Mouse (Mus musculus): ENCODE measurements around the gene Dnajb5. TPM values are rescaled to one million over a fixed set of nuclear protein-coding genes. Genes with fewer than 3 reads are reported as not detected.
A peak's percentile ranks its signal among the peaks of the same experiment; 100 is the strongest.

Dnajb5 gene
- polyA plus RNA-seq, 2 experiments, result 7.4 to 16.9 TPM

GRCm38 (mm10) chr4:42952563-42952962, 2.9 kb downstream of the Dnajb5 start:
- no peak overlapping the region for H3K27ac ChIP-seq (replicated peaks; ENCODE audit: low read depth, low read length)
- no peak for TF ChIP-seq POLR2A (IDR thresholded peaks at IDR 0.05; ENCODE audit: borderline replicate concordance, extremely low read depth, insufficient read depth, insufficient read length)
- no peak for DNase-seq (ENCODE audit: low spot score)
- peaks cover 13% of the 10 kb centered on the region; the same call in 1 of the 2 replicates for H3K36me3 ChIP-seq (ENCODE audit: control insufficient read depth, insufficient read depth, low read length)
- 84% methylated on average over 7 of the region's 7 CpGs for WGBS
- H3K4me1 ChIP-seq (ENCODE audit: control insufficient read depth, insufficient read depth, low read length), result peaks cover 9% of the 10 kb centered on the region
- ATAC-seq (ENCODE audit: low FRiP score, low read depth), result no peak
- H3K4me2 ChIP-seq (replicated peaks; ENCODE audit: low read depth, low read length, severe bottlenecking), result no peak overlapping the region
- peaks cover 4% of the 10 kb centered on the region; the same call in 1 of the 2 replicates for H3K27me3 ChIP-seq (ENCODE audit: control insufficient read depth, insufficient read depth, low read length)
- H3K9me3 ChIP-seq (ENCODE audit: control insufficient read depth, low read length), result no peaks in the 10 kb centered on the region
- H3K9ac ChIP-seq (ENCODE audit: low read depth, low read length, severe bottlenecking), result no peak overlapping the region
- no peak overlapping the region for H3K4me3 ChIP-seq (replicated peaks; ENCODE audit: low read length)

GRCm38 (mm10) chr4:42953435-42954094, 4.0 kb downstream of the Dnajb5 start:
- no peak overlapping the region for H3K4me3 ChIP-seq (replicated peaks; ENCODE audit: low read length)
- peaks cover 18% of the 10 kb centered on the region; the same call in 1 of the 2 replicates for H3K36me3 ChIP-seq (ENCODE audit: control insufficient read depth, insufficient read depth, low read length)
- H3K4me2 ChIP-seq (replicated peaks; ENCODE audit: low read depth, low read length, severe bottlenecking), result 0 out of 2 replicates have a peak overlapping the region, but pooled peaks have one; percentile 7
- DNase-seq (ENCODE audit: low spot score) (peak; percentile 47), ATAC-seq (ENCODE audit: low FRiP score, low read depth) (no peak)
- 26% methylated on average over 10 of the region's 10 CpGs for WGBS
- no peak for TF ChIP-seq POLR2A (IDR thresholded peaks at IDR 0.05; ENCODE audit: borderline replicate concordance, extremely low read depth, insufficient read depth, insufficient read length)
- H3K9ac ChIP-seq (ENCODE audit: low read depth, low read length, severe bottlenecking), result no peak overlapping the region
- H3K27me3 ChIP-seq (ENCODE audit: control insufficient read depth, insufficient read depth, low read length), result no peaks in the 10 kb centered on the region
- H3K4me1 ChIP-seq (ENCODE audit: control insufficient read depth, insufficient read depth, low read length), result peaks cover 9% of the 10 kb centered on the region
- H3K9me3 ChIP-seq (ENCODE audit: control insufficient read depth, low read length), result no peaks in the 10 kb centered on the region
- peak overlapping the region; percentile 38; the same call in 1 of the 2 replicates for H3K27ac ChIP-seq (replicated peaks; ENCODE audit: low read depth, low read length)

- no peak for TF ChIP-seq POLR2A (IDR thresholded peaks at IDR 0.05; ENCODE audit: borderline replicate concordance, extremely low read depth, insufficient read depth, insufficient read length)
- 14% methylated on average over 10 of the region's 10 CpGs for WGBS
- Histone ChIP-seq H3K36me3 (ENCODE audit: control insufficient read depth, insufficient read depth, low read length) (peaks cover 18% of the 10 kb centered on the region; the same call in 1 of the 2 replicates), H3K4me2 (replicated peaks; ENCODE audit: low read depth, low read length, severe bottlenecking) (no peak overlapping the region), H3K4me3 (replicated peaks; ENCODE audit: low read length) (no peak overlapping the region), H3K4me1 (ENCODE audit: control insufficient read depth, insufficient read depth, low read length) (peaks cover 6% of the 10 kb centered on the region), H3K27ac (replicated peaks; ENCODE audit: low read depth, low read length) (no peak overlapping the region), H3K9me3 (ENCODE audit: control insufficient read depth, low read length) (no peaks in the 10 kb centered on the region), H3K27me3 (ENCODE audit: control insufficient read depth, insufficient read depth, low read length) (no peaks in the 10 kb centered on the region), H3K9ac (ENCODE audit: low read depth, low read length, severe bottlenecking) (no peak overlapping the region)
- DNase-seq (ENCODE audit: low spot score), result peak; percentile 85
- no peak for ATAC-seq (ENCODE audit: low FRiP score, low read depth)
These were observed 4.7 kb downstream of the Dnajb5 start for GRCm38 (mm10) chr4:42954297-42954696.

- Histone ChIP-seq H3K4me1 (ENCODE audit: control insufficient read depth, insufficient read depth, low read length) (peaks cover 6% of the 10 kb centered on the region), H3K9me3 (ENCODE audit: control insufficient read depth, low read length) (no peaks in the 10 kb centered on the region), H3K36me3 (ENCODE audit: control insufficient read depth, insufficient read depth, low read length) (peaks cover 18% of the 10 kb centered on the region; the same call in 1 of the 2 replicates), H3K27ac (replicated peaks; ENCODE audit: low read depth, low read length) (no peak overlapping the region), H3K27me3 (ENCODE audit: control insufficient read depth, insufficient read depth, low read length) (no peaks in the 10 kb centered on the region), H3K4me3 (replicated peaks; ENCODE audit: low read length) (no peak overlapping the region), H3K9ac (ENCODE audit: low read depth, low read length, severe bottlenecking) (no peak overlapping the region), H3K4me2 (replicated peaks; ENCODE audit: low read depth, low read length, severe bottlenecking) (no peak overlapping the region)
- no peak for TF ChIP-seq POLR2A (IDR thresholded peaks at IDR 0.05; ENCODE audit: borderline replicate concordance, extremely low read depth, insufficient read depth, insufficient read length)
- ATAC-seq (ENCODE audit: low FRiP score, low read depth), result no peak
- WGBS, result 85% methylated on average over 3 of the region's 3 CpGs
- DNase-seq (ENCODE audit: low spot score), result no peak
These were observed 5.6 kb downstream of the Dnajb5 start for GRCm38 (mm10) chr4:42955200-42955599.

GRCm38 (mm10) chr4:42956581-42956980, 7.0 kb downstream of the Dnajb5 start:
- Histone ChIP-seq H3K4me1 (ENCODE audit: control insufficient read depth, insufficient read depth, low read length) (no peaks in the 10 kb centered on the region), H3K4me2 (replicated peaks; ENCODE audit: low read depth, low read length, severe bottlenecking) (no peak overlapping the region), H3K9ac (ENCODE audit: low read depth, low read length, severe bottlenecking) (no peak overlapping the region), H3K36me3 (ENCODE audit: control insufficient read depth, insufficient read depth, low read length) (peaks cover 18% of the 10 kb centered on the region; the same call in 1 of the 2 replicates), H3K4me3 (replicated peaks; ENCODE audit: low read length) (no peak overlapping the region), H3K9me3 (ENCODE audit: control insufficient read depth, low read length) (no peaks in the 10 kb centered on the region), H3K27ac (replicated peaks; ENCODE audit: low read depth, low read length) (no peak overlapping the region), H3K27me3 (ENCODE audit: control insufficient read depth, insufficient read depth, low read length) (no peaks in the 10 kb centered on the region)
- 91% methylated on average over 17 of the region's 17 CpGs for WGBS
- TF ChIP-seq POLR2A (IDR thresholded peaks at IDR 0.05; ENCODE audit: borderline replicate concordance, extremely low read depth, insufficient read depth, insufficient read length), result no peak
- ATAC-seq (ENCODE audit: low FRiP score, low read depth) (no peak), DNase-seq (ENCODE audit: low spot score) (no peak)
